Mouse (Mus musculus): Measurements from ENCODE around the gene Arhgap17.

Gene Arhgap17

GRCm38 (mm10) chr7:123258103-123258502 lies 111.6 kb downstream of the Arhgap17 start:
- no peak for DNase-seq

GRCm38 (mm10) chr7:123254196-123254970 lies 115.3 kb downstream of the Arhgap17 start:
- no peak for DNase-seq

- no peak for DNase-seq
Measured at GRCm38 (mm10) chr7:123253396-123253795, 116.3 kb downstream of the Arhgap17 start.

- no peak for DNase-seq
Measured at GRCm38 (mm10) chr7:123251343-123251742, 118.4 kb downstream of the Arhgap17 start.

GRCm38 (mm10) chr7:123248166-123248565 lies 121.5 kb downstream of the Arhgap17 start:
- DNase-seq = no peak

- DNase-seq = no peak
Measured at GRCm38 (mm10) chr7:123246504-123247084, 123.1 kb downstream of the Arhgap17 start.

GRCm38 (mm10) chr7:123244833-123245232 lies 124.9 kb downstream of the Arhgap17 start:
- DNase-seq = no peak

- no peak for DNase-seq
Measured at GRCm38 (mm10) chr7:123242241-123242640, 127.5 kb downstream of the Arhgap17 start.

- no peak for DNase-seq
Measured at GRCm38 (mm10) chr7:123240064-123240463, 129.7 kb downstream of the Arhgap17 start.

GRCm38 (mm10) chr7:123238621-123239020 lies 131.1 kb downstream of the Arhgap17 start:
- DNase-seq = no peak

GRCm38 (mm10) chr7:123235449-123235848 lies 134.3 kb downstream of the Arhgap17 start:
- no peak for DNase-seq

Data from kidney, adult 18-20 months (tissue).